Mouse (Mus musculus) liver, embryonic 14.5 days (tissue): ENCODE results near the gene Fkbp2. TPM values are rescaled to one million over a fixed set of nuclear protein-coding genes. Genes with fewer than 3 reads are reported as not detected.
A peak's percentile ranks its signal among the peaks of the same experiment; 100 is the strongest.

Experiments used
- ATAC-seq: fragments of 200-750 bp; cut with Nextera tagmentation; 2 replicates; pipeline ENCODE4 v1.8.0; 2017; ENCODE audit warnings: moderate number of reproducible peaks, mild to moderate bottlenecking, moderate library complexity; ENCODE audit not compliant: insufficient read depth
- DNase-seq, 3 experiments: peaks; one replicate each; pipeline ENCODE4 v3.0.0-alpha.2; 2012 to 2013; ENCODE audit warnings: low read depth in 3 of 3, low spot score in 3 of 3
- H3K27ac ChIP-seq: fragments of 300-500 bp; sonication (generic); 2 replicates; pipeline ENCODE4 v1.5.1; 2014; ENCODE audit warnings: moderate library complexity, mild to moderate bottlenecking, control low read depth, inconsistent platforms
- H3K27me3 ChIP-seq: fragments of 300-500 bp; sonication (generic); 2 replicates; pipeline ENCODE4 v1.6.1; 2014; ENCODE audit warnings: mild to moderate bottlenecking, low read length, moderate library complexity; ENCODE audit not compliant: control insufficient read depth, insufficient read depth
- H3K36me3 ChIP-seq: fragments of 300-500 bp; sonication (generic); replicated peaks from 2 replicates; pipeline ENCODE4 v1.6.1; 2014; ENCODE audit warnings: low read depth; ENCODE audit not compliant: control insufficient read depth, insufficient read depth
- H3K4me1 ChIP-seq, 2 experiments: fragments of 200-500 bp in 1 of 2; fragments of 300-500 bp in 1 of 2; sonication (generic) in 1 of 2; replicated peaks; 2 replicates each; pipeline ENCODE4 v1.6.1; 2012 to 2014; ENCODE audit warnings: antibody characterized with exemption in 1 of 2, inconsistent platforms in 1 of 2, low read length in 1 of 2; ENCODE audit not compliant: control insufficient read depth in 2 of 2, insufficient read depth in 2 of 2
- H3K4me2 ChIP-seq: fragments of 300-500 bp; sonication (generic); 2 replicates; pipeline ENCODE4 v1.6.1; 2014; ENCODE audit warnings: low read depth, mild to moderate bottlenecking, control low read depth, moderate library complexity
- H3K4me3 ChIP-seq, 2 experiments: fragments of 200-500 bp in 1 of 2; fragments of 300-500 bp in 1 of 2; sonication (generic) in 1 of 2; 2 replicates each; pipeline ENCODE4 v1.5.1; 2012 to 2014; ENCODE audit warnings: low read depth in 2 of 2, low read length in 2 of 2, mild to moderate bottlenecking in 2 of 2, control low read depth in 1 of 2, inconsistent platforms in 1 of 2, moderate library complexity in 1 of 2; ENCODE audit not compliant: insufficient read depth in 1 of 2
- H3K9ac ChIP-seq: fragments of 300-500 bp; sonication (generic); replicated peaks from 2 replicates; pipeline ENCODE4 v1.6.1; 2014; ENCODE audit warnings: mild to moderate bottlenecking, control low read depth, moderate library complexity
- H3K9me3 ChIP-seq: fragments of 300-500 bp; sonication (generic); 2 replicates; pipeline ENCODE4 v1.6.1; 2016; ENCODE audit warnings: low read length, mixed read lengths; ENCODE audit not compliant: control insufficient read depth
- CTCF ChIP-seq: IDR thresholded peaks from 2 replicates; pipeline ENCODE4 v1.5.1; 2016; ENCODE audit warnings: antibody characterized with exemption, low read depth, control low read depth
- EP300 ChIP-seq: IDR thresholded peaks from 2 replicates; pipeline ENCODE4 v1.6.1; 2016; ENCODE audit warnings: antibody characterized with exemption, low read depth
- WGBS: fragments of 180-500 bp; shearing (Covaris S2); extraction: QIAGEN DNeasy Blood & Tissue Kit; methylation state at CpG from one replicate; pipeline ENCODE4 v1.1.7; 2014; ENCODE audit not compliant: insufficient replicate concordance; 5-methylcytosine and 5-hydroxymethylcytosine counted together
- polyA plus RNA-seq, 2 experiments: library from polyadenylated mRNA; depleted of rRNA in 1 of 2; stranded (reverse) in 1 of 2; unstranded in 1 of 2; fragments of >200 nt; fragmentation: Nextera tagmentation in 1 of 2; extraction: Ambion mirVana in 1 of 2; gene quantifications; 2 replicates each; pipeline versions ENCODE4 v1.2.1 to v1.2.3; 2012 to 2014

Gene Fkbp2
- polyA plus RNA-seq, 2 experiments: 46.1 to 65.7 TPM

- 1% methylated on average over 55 of the region's 55 CpGs for WGBS
- Histone ChIP-seq H3K4me3 (peak overlapping the region; percentile 53 to 66), H3K27me3 (peaks cover 3% of the 10 kb centered on the region; the same call in 1 of the 2 replicates), H3K9me3 (no peaks in the 10 kb centered on the region), H3K9ac (peak overlapping the region; percentile 64), H3K4me1 (peaks cover 24% of the 10 kb centered on the region in 2 experiments), H3K27ac (no peak overlapping the region), H3K4me2 (peak overlapping the region; percentile 91), H3K36me3 (no peaks in the 10 kb centered on the region)
- peak; percentile 76 for ATAC-seq
- TF ChIP-seq CTCF (peak; percentile 79), EP300 (no peak)
- DNase-seq: no peak
Observed at GRCm38 (mm10) chr19:6969665-6970381, 10.5 kb downstream of the Fkbp2 start.

- ATAC-seq (no peak), DNase-seq (no peak)
- H3K27me3 ChIP-seq: peaks cover 3% of the 10 kb centered on the region; the same call in 1 of the 2 replicates
- H3K4me2 ChIP-seq: peak overlapping the region; percentile 91
- under 1% methylated on average over 20 of the region's 20 CpGs for WGBS
- TF ChIP-seq EP300 (no peak), CTCF (no peak)
- H3K9me3 ChIP-seq: no peaks in the 10 kb centered on the region
- H3K4me1 ChIP-seq: peaks cover 24% of the 10 kb centered on the region in 2 experiments
- H3K4me3 ChIP-seq: peak overlapping the region; percentile 53 to 66
- no peak overlapping the region for H3K27ac ChIP-seq
- H3K9ac ChIP-seq: peak overlapping the region; percentile 64
- no peaks in the 10 kb centered on the region for H3K36me3 ChIP-seq
Observed at GRCm38 (mm10) chr19:6969291-6969664, 11.0 kb downstream of the Fkbp2 start.

DNA sequence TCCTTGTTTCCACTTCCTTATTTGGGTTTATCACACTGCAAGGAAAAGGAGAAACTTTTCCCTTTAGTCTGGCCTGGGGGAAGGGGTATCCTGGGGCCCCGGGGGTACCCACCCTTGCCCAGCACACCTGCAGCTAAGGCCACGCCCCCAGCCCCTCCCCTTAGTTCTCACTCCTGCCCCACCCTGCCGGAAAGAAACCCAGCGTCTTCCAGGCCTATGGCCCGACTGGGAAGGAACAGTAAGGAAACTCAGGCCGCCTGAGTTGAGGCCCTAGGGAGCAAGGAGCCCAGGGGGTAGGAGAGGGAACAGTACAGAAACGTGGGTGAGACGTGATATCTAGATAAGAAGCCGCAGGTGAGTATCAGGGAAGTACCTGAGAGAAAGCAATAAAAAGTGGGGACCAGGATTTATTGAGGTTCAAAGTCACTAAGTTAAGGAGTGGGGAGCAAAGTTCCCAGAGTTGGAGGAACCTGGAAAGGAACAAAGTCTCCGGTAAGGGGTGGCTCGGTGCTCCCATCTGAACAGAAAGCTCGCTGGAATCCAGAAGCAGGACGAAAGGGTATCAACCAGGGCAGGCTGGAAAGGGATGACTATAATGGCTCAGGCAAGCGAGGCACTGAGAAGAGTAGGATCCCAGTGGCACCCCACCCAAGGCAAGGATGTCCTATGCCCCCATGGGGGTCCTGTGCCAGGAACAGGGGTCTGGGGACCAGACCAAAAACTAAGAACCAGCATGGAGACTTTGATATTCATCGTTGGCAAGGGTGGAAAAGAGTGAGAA is 11.6 kb downstream of the Fkbp2 start:
- ATAC-seq (no peak), DNase-seq (no peak)
- H3K27ac ChIP-seq: no peak overlapping the region
- H3K4me2 ChIP-seq: peak overlapping the region; percentile 91
- H3K9me3 ChIP-seq: no peaks in the 10 kb centered on the region
- 10% methylated on average over 15 of the region's 15 CpGs for WGBS
- H3K27me3 ChIP-seq: peaks cover 3% of the 10 kb centered on the region; the same call in 1 of the 2 replicates
- peaks cover 19 to 20% of the 10 kb centered on the region in 2 experiments for H3K4me1 ChIP-seq
- H3K36me3 ChIP-seq: no peaks in the 10 kb centered on the region
- TF ChIP-seq CTCF (no peak), EP300 (no peak)
- H3K9ac ChIP-seq: no peak overlapping the region
- peak overlapping the region; percentile 53 to 66 for H3K4me3 ChIP-seq

- 67% methylated on average over 10 of the region's 10 CpGs for WGBS
Observed at GRCm38 (mm10) chr19:6956461-6956860, 23.8 kb downstream of the Fkbp2 start.

GRCm38 (mm10) chr19:6955424-6955823 is 24.9 kb downstream of the Fkbp2 start:
- H3K4me1 ChIP-seq: peaks cover 9 to 13% of the 10 kb centered on the region in 2 experiments
- TF ChIP-seq CTCF: no peak
- no peak for TF ChIP-seq EP300
- H3K9me3 ChIP-seq: no peaks in the 10 kb centered on the region
- H3K36me3 ChIP-seq: no peaks in the 10 kb centered on the region
- H3K4me2 ChIP-seq: no peak overlapping the region
- no peak overlapping the region for H3K4me3 ChIP-seq
- no peak overlapping the region for H3K27ac ChIP-seq
- DNase-seq (no peak), ATAC-seq (no peak)
- WGBS: 81% methylated on average over 7 of the region's 7 CpGs
- no peak overlapping the region for H3K9ac ChIP-seq
- H3K27me3 ChIP-seq: no peaks in the 10 kb centered on the region

More at GRCm38 (mm10) chr19:6956461-6956860, 23.8 kb downstream of the Fkbp2 start:
- ATAC-seq (no peak), DNase-seq (no peak)
- no peak overlapping the region for H3K27ac ChIP-seq
- H3K9ac ChIP-seq: no peak overlapping the region
- H3K4me1 ChIP-seq: peaks cover 8 to 9% of the 10 kb centered on the region in 2 experiments
- H3K9me3 ChIP-seq: no peaks in the 10 kb centered on the region
- no peak overlapping the region for H3K4me3 ChIP-seq
- TF ChIP-seq CTCF (no peak), EP300 (no peak)
- H3K27me3 ChIP-seq: no peaks in the 10 kb centered on the region
- no peaks in the 10 kb centered on the region for H3K36me3 ChIP-seq
- no peak overlapping the region for H3K4me2 ChIP-seq
